Mouse (Mus musculus) embryonic facial prominence, embryonic 14.5 days (tissue): ENCODE measurements around the gene Gm4131. TPM values are rescaled to one million over a fixed set of nuclear protein-coding genes. Genes with fewer than 3 reads are reported as not detected.

Experiments
- ATAC-seq: fragments of 200-750 bp; cut with Nextera tagmentation; 2 replicates; pipeline ENCODE4 v1.8.0; 2017; ENCODE audit warnings: low read depth, moderate number of reproducible peaks, moderate TSS enrichment
- DNase-seq: peaks from one replicate; pipeline ENCODE4 v3.0.0-alpha.2; 2015; ENCODE audit warnings: low spot score
- H3K27ac ChIP-seq: fragments of 300-500 bp; sonication (generic); replicated peaks from 2 replicates; pipeline ENCODE4 v1.5.1; 2014; ENCODE audit warnings: low read depth, mild to moderate bottlenecking, low read length, moderate library complexity
- H3K27me3 ChIP-seq: fragments of 300-500 bp; sonication (generic); replicated peaks from 2 replicates; pipeline ENCODE4 v1.6.1; 2014; ENCODE audit warnings: low read length; ENCODE audit not compliant: control insufficient read depth, insufficient read depth
- H3K36me3 ChIP-seq: fragments of 300-500 bp; sonication (generic); 2 replicates; pipeline ENCODE4 v1.6.1; 2014; ENCODE audit warnings: low read length, mixed read lengths; ENCODE audit not compliant: control insufficient read depth, insufficient read depth
- H3K4me1 ChIP-seq: fragments of 300-500 bp; sonication (generic); 2 replicates; pipeline ENCODE4 v1.6.1; 2014; ENCODE audit warnings: antibody characterized with exemption, low read length; ENCODE audit not compliant: control insufficient read depth, insufficient read depth
- H3K4me2 ChIP-seq: fragments of 300-500 bp; sonication (generic); 2 replicates; pipeline ENCODE4 v1.6.1; 2014; ENCODE audit warnings: low read depth, mild to moderate bottlenecking, low read length, moderate library complexity, mixed read lengths
- H3K4me3 ChIP-seq: fragments of 300-500 bp; sonication (generic); 2 replicates; pipeline ENCODE4 v1.5.1; 2014; ENCODE audit warnings: low read depth, mild to moderate bottlenecking, low read length
- H3K9ac ChIP-seq: fragments of 300-500 bp; sonication (generic); 2 replicates; pipeline ENCODE4 v1.6.1; 2014; ENCODE audit warnings: low read depth, mild to moderate bottlenecking, low read length, moderate library complexity, mixed read lengths
- H3K9me3 ChIP-seq: fragments of 300-500 bp; sonication (generic); 2 replicates; pipeline ENCODE4 v1.6.1; 2016; ENCODE audit warnings: low read length; ENCODE audit not compliant: control insufficient read depth
- WGBS: fragments of 180-500 bp; shearing (Covaris S2); extraction: QIAGEN DNeasy Blood & Tissue Kit; methylation state at CpG from one replicate; pipeline ENCODE4 v1.1.7; 2014; 5-methylcytosine and 5-hydroxymethylcytosine counted together
- polyA plus RNA-seq: library from polyadenylated mRNA; unstranded; fragments of >200 nt; fragmentation: Nextera tagmentation; extraction: Ambion mirVana; gene quantifications from 2 replicates; pipeline ENCODE4 v1.2.1, GENCODE M21; 2014

Gene Gm4131
- polyA plus RNA-seq, 1 experiment from 2014 or later, result 0.28 TPM

GRCm38 (mm10) chr14:62580945-62581344, 14.2 kb upstream of the Gm4131 start:
- Histone ChIP-seq H3K27ac (no peak overlapping the region), H3K9ac (no peak overlapping the region), H3K4me1 (peaks cover 9% of the 10 kb centered on the region; the same call in 1 of the 2 replicates), H3K9me3 (no peaks in the 10 kb centered on the region), H3K36me3 (no peaks in the 10 kb centered on the region), H3K4me3 (no peak overlapping the region), H3K4me2 (no peak overlapping the region), H3K27me3 (no peaks in the 10 kb centered on the region)
- ATAC-seq (no peak), DNase-seq (no peak)
- WGBS, result 80% methylated on average over 3 of the region's 3 CpGs

- Histone ChIP-seq H3K27ac (no peak overlapping the region), H3K4me3 (no peak overlapping the region), H3K9me3 (no peaks in the 10 kb centered on the region), H3K4me1 (0 out of 2 replicates have a peak, but pooled peaks cover 4% of the 10 kb centered on the region), H3K9ac (no peak overlapping the region), H3K27me3 (no peaks in the 10 kb centered on the region), H3K36me3 (no peaks in the 10 kb centered on the region), H3K4me2 (no peak overlapping the region)
- DNase-seq (peak; percentile 45), ATAC-seq (no peak)
- 60% methylated on average over 8 of the region's 8 CpGs for WGBS
Observed at GRCm38 (mm10) chr14:62575862-62576261, 9.1 kb upstream of the Gm4131 start.

- H3K9me3 ChIP-seq, result no peaks in the 10 kb centered on the region
- no peak overlapping the region for H3K4me2 ChIP-seq
- H3K27ac ChIP-seq, result no peak overlapping the region
- DNase-seq (no peak), ATAC-seq (no peak)
- WGBS, result 58% methylated on average over 6 of the region's 6 CpGs
- H3K4me3 ChIP-seq, result no peak overlapping the region
- H3K36me3 ChIP-seq, result no peaks in the 10 kb centered on the region
- H3K27me3 ChIP-seq, result no peaks in the 10 kb centered on the region
- 0 out of 2 replicates have a peak, but pooled peaks cover 4% of the 10 kb centered on the region for H3K4me1 ChIP-seq
- no peak overlapping the region for H3K9ac ChIP-seq
Observed at GRCm38 (mm10) chr14:62574906-62575305, 8.2 kb upstream of the Gm4131 start.

GRCm38 (mm10) chr14:62573454-62573853, 6.7 kb upstream of the Gm4131 start:
- DNase-seq (peak; percentile 55), ATAC-seq (peak; percentile 18; the same call in 1 of the 2 replicates)
- no peak overlapping the region for H3K4me2 ChIP-seq

GRCm38 (mm10) chr14:62570299-62570698, 3.6 kb upstream of the Gm4131 start:
- H3K9me3 ChIP-seq, result no peaks in the 10 kb centered on the region
- ATAC-seq (no peak), DNase-seq (no peak)
- no peak overlapping the region for H3K27ac ChIP-seq
- H3K4me2 ChIP-seq, result no peak overlapping the region
- 0 out of 2 replicates have a peak, but pooled peaks cover 4% of the 10 kb centered on the region for H3K4me1 ChIP-seq
- H3K36me3 ChIP-seq, result no peaks in the 10 kb centered on the region
- H3K4me3 ChIP-seq, result no peak overlapping the region
- 40% methylated on average over 4 of the region's 4 CpGs for WGBS
- no peaks in the 10 kb centered on the region for H3K27me3 ChIP-seq
- no peak overlapping the region for H3K9ac ChIP-seq

More at GRCm38 (mm10) chr14:62573454-62573853, 6.7 kb upstream of the Gm4131 start:
- H3K9me3 ChIP-seq, result no peaks in the 10 kb centered on the region
- H3K4me1 ChIP-seq, result 0 out of 2 replicates have a peak, but pooled peaks cover 4% of the 10 kb centered on the region
- H3K9ac ChIP-seq, result no peak overlapping the region
- no peak overlapping the region for H3K27ac ChIP-seq
- no peaks in the 10 kb centered on the region for H3K36me3 ChIP-seq
- 0 out of 2 replicates have a peak overlapping the region, but pooled peaks have one; percentile 5 for H3K4me3 ChIP-seq
- 0% methylated on average over 2 of the region's 3 CpGs for WGBS
- no peaks in the 10 kb centered on the region for H3K27me3 ChIP-seq

GRCm38 (mm10) chr14:62569463-62569862, 2.7 kb upstream of the Gm4131 start:
- no peak for ATAC-seq
- WGBS, result 88% methylated on average over 5 of the region's 5 CpGs
- H3K4me2 ChIP-seq, result no peak overlapping the region

GRCm38 (mm10) chr14:62563679-62564078, 3.0 kb downstream of the Gm4131 start:
- Histone ChIP-seq H3K9ac (no peak overlapping the region), H3K4me1 (no peaks in the 10 kb centered on the region), H3K4me3 (no peak overlapping the region), H3K9me3 (no peaks in the 10 kb centered on the region), H3K36me3 (no peaks in the 10 kb centered on the region), H3K4me2 (no peak overlapping the region), H3K27me3 (no peaks in the 10 kb centered on the region), H3K27ac (no peak overlapping the region)
- 72% methylated on average over 7 of the region's 7 CpGs for WGBS
- no peak for ATAC-seq
- no peak for DNase-seq

More at GRCm38 (mm10) chr14:62569463-62569862, 2.7 kb upstream of the Gm4131 start:
- Histone ChIP-seq H3K9ac (no peak overlapping the region), H3K4me1 (0 out of 2 replicates have a peak, but pooled peaks cover 4% of the 10 kb centered on the region), H3K36me3 (no peaks in the 10 kb centered on the region), H3K27ac (no peak overlapping the region), H3K9me3 (no peaks in the 10 kb centered on the region), H3K27me3 (no peaks in the 10 kb centered on the region), H3K4me3 (no peak overlapping the region)
- DNase-seq, result no peak

GRCm38 (mm10) chr14:62561875-62562748, 4.6 kb downstream of the Gm4131 start:
- no peak overlapping the region for H3K4me3 ChIP-seq
- H3K4me1 ChIP-seq, result no peaks in the 10 kb centered on the region
- DNase-seq (no peak), ATAC-seq (0 out of 2 replicates have a peak, but pooled peaks have one; percentile 37)
- H3K9ac ChIP-seq, result no peak overlapping the region
- H3K27ac ChIP-seq, result no peak overlapping the region
- no peaks in the 10 kb centered on the region for H3K9me3 ChIP-seq
- peaks cover 1% of the 10 kb centered on the region for H3K27me3 ChIP-seq
- no peak overlapping the region for H3K4me2 ChIP-seq
- no peaks in the 10 kb centered on the region for H3K36me3 ChIP-seq
- 53% methylated on average over 17 of the region's 17 CpGs for WGBS
